8 mouse cellular contexts compared by ENCODE assay signal in the genomic region with DNA sequence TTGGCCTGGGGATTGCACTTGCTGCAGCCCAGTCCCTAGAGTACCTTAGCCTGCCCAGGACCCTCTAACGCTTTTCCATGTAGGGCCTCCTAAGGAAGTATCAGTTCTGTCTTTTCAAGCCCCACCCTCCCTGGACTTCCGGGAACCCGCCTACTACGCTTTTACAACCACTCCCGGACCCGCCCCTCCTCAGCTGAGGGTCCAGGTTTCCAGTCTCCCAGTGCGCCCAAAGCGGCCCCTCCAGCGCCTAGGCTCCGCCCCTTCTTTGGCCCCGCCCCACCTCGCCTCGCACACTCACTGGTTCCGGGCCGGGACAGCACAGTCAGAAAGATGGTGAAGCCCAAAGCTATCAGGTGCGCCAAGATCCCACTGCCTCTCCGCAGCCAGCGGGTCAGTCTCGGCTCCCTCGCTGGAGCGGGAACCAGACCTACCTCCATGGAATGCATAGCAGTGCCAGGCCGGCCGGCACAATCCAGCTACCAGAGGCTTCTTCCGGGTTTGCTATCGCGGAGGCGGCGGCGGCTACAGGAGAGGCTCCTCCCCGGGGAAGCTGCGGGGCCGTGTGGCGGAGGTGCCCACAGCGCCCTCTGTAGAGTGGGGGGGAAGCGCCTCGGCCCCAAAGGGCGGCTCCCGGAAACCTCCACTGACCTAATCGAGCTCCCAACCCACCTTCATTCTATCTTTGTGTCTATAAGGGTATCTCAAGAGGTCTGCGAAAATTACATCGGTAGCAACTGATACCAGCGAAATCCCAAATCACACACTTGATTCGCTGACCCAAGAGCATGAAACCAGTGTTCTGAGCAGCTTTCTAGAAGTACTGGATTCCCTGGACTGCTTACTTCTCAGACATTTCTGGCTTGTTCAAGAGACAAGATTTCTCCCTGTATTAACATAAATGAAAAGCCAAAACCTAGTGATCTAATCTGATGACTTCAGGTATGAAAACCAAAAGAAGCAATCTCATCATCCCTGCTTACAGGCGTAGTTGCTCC. TPM values are rescaled to one million over a fixed set of nuclear protein-coding genes. Genes with fewer than 3 reads are reported as not detected.
DNase-seq lines count a peak whose midpoint lies in the region; ATAC-seq and TF ChIP-seq lines count a peak whose summit lies in the region.

A gene (minus strand): TSS at position 884 of the 995 bp plus-strand sequence.

- H3K27ac ChIP-seq in embryonic facial prominence, embryonic 12.5 days: peak within 1 kb of the TSS; percentile 81
- H3K27ac ChIP-seq in limb, embryonic 10.5 days: peak within 1 kb of the TSS; percentile 83
- peak within 1 kb of the TSS; percentile 87 for H3K27ac ChIP-seq in midbrain, embryonic 12.5 days (replicated peaks)
- H3K27ac ChIP-seq in small intestine, adult 2 months (ENCODE audit: insufficient read depth, low read depth, low read length): peak within 1 kb of the TSS; percentile 99

- H3K4me1 ChIP-seq in embryonic facial prominence, embryonic 12.5 days: peaks cover 26% of the 10 kb centered on the region
- peaks cover 62% of the 10 kb centered on the region for H3K4me1 ChIP-seq in limb, embryonic 10.5 days
- H3K4me1 ChIP-seq in midbrain, embryonic 12.5 days: peaks cover 46% of the 10 kb centered on the region
- peaks cover 14% of the 10 kb centered on the region for H3K4me1 ChIP-seq in small intestine, adult 2 months (ENCODE audit: control insufficient read depth, insufficient read depth, insufficient read length, low read length)

- peak within 1 kb of the TSS; percentile 54 for H3K4me3 ChIP-seq in embryonic facial prominence, embryonic 12.5 days
- H3K4me3 ChIP-seq in limb, embryonic 10.5 days: peak within 1 kb of the TSS; percentile 67
- peak within 1 kb of the TSS; percentile 62 for H3K4me3 ChIP-seq in midbrain, embryonic 12.5 days
- H3K4me3 ChIP-seq in small intestine, adult 2 months (ENCODE audit: low read depth, low read length): peak within 1 kb of the TSS; percentile 86

- ATAC-seq in embryonic facial prominence, embryonic 12.5 days (ENCODE audit: insufficient number of reproducible peaks, insufficient read depth, low FRiP score, low TSS enrichment): peak; percentile 89
- ATAC-seq in midbrain, embryonic 12.5 days (ENCODE audit: low FRiP score, low read depth): peak; percentile 90

- no peaks in the 10 kb centered on the region for H3K9me3 ChIP-seq in embryonic facial prominence, embryonic 12.5 days
- no peaks in the 10 kb centered on the region for H3K9me3 ChIP-seq in limb, embryonic 10.5 days (replicated peaks)
- no peaks in the 10 kb centered on the region for H3K9me3 ChIP-seq in midbrain, embryonic 12.5 days

- H3K4me2 ChIP-seq in embryonic facial prominence, embryonic 12.5 days (replicated peaks): peak within 1 kb of the TSS; percentile 67
- H3K4me2 ChIP-seq in midbrain, embryonic 12.5 days (replicated peaks): peak within 1 kb of the TSS; percentile 57

- peaks cover 27% of the 10 kb centered on the region for H3K36me3 ChIP-seq in embryonic facial prominence, embryonic 12.5 days
- H3K36me3 ChIP-seq in limb, embryonic 10.5 days: peaks cover 57% of the 10 kb centered on the region
- H3K36me3 ChIP-seq in midbrain, embryonic 12.5 days: peaks cover 50% of the 10 kb centered on the region
- H3K36me3 ChIP-seq in small intestine, adult 2 months (ENCODE audit: control insufficient read depth, insufficient read depth, low read length): no peaks in the 10 kb centered on the region; the same call in 1 of the 2 replicates

- peak; percentile 62 for TF ChIP-seq CTCF in small intestine, adult 2 months (IDR thresholded peaks at IDR 0.05; ENCODE audit: extremely low read depth, insufficient read length, insufficient replicate concordance, low read depth, low read length)

- no peak; the same call in 1 of the 2 replicates for TF ChIP-seq POLR2A in small intestine, adult 2 months (IDR thresholded peaks at IDR 0.05; ENCODE audit: low read depth, low read length)

- peak within 1 kb of the TSS; percentile 60 for H3K9ac ChIP-seq in embryonic facial prominence, embryonic 12.5 days
- peak within 1 kb of the TSS; percentile 58 for H3K9ac ChIP-seq in midbrain, embryonic 12.5 days (replicated peaks)

- 3% methylated on average over 44 of the region's 44 CpGs for WGBS in embryonic facial prominence, embryonic 12.5 days
- 3% methylated on average over 44 of the region's 44 CpGs for WGBS in limb, embryonic 10.5 days
- WGBS in midbrain, embryonic 12.5 days: 4% methylated on average over 40 of the region's 44 CpGs
- WGBS in small intestine, adult 2 months: 2% methylated on average over 44 of the region's 44 CpGs

- H3K27me3 ChIP-seq in embryonic facial prominence, embryonic 12.5 days: no peaks in the 10 kb centered on the region
- no peaks in the 10 kb centered on the region for H3K27me3 ChIP-seq in limb, embryonic 10.5 days (ENCODE audit: low read depth, poor library complexity, severe bottlenecking)
- no peaks in the 10 kb centered on the region for H3K27me3 ChIP-seq in midbrain, embryonic 12.5 days
- no peaks in the 10 kb centered on the region for H3K27me3 ChIP-seq in small intestine, adult 2 months (ENCODE audit: control insufficient read depth, insufficient read depth, low read length)

- peak; percentile 96 for DNase-seq in 3T3-L1 (ENCODE audit: low read depth, low spot score)
- peak; percentile 95 to 98 for DNase-seq in adrenal gland, postnatal 36 days
- DNase-seq in heart, adult 11 months: peak; percentile 100
- DNase-seq in kidney, adult 18-20 months: peak; percentile 97
- DNase-seq in limb, embryonic 10.5 days (ENCODE audit: low spot score): peak; percentile 93

RNA-seq across cellular contexts. Expression of the gene that starts here (rescaled TPM):
- total RNA-seq in adrenal gland, postnatal 36 days (2021): 1 to 10 TPM; 6.5 to 7.7 TPM
- polyA plus RNA-seq in embryonic facial prominence, embryonic 12.5 days (2016; fragmentation: Nextera tagmentation; extraction: Ambion mirVana): 2.6 and 2.7 TPM in 2 replicates
- polyA plus RNA-seq in limb, embryonic 10.5 days (2016; fragmentation: Nextera tagmentation; extraction: Ambion mirVana): 1.6 and 2.1 TPM in 2 replicates
- 5.6 TPM in 2 replicates for polyA plus RNA-seq in midbrain, embryonic 12.5 days (2016; fragmentation: Nextera tagmentation; extraction: Ambion mirVana)
- 5.5 and 9.4 TPM in 2 replicates for polyA plus RNA-seq in small intestine, adult 2 months (2012; rRNA removed)

Comparison
In these comparisons a context has a peak if more than half of its experiments do, and no peak if none do; other contexts are left out.
1. Peak in every context shown above with its lines: DNase-seq, ATAC-seq, H3K4me3 ChIP-seq and H3K27ac ChIP-seq.